Mouse (Mus musculus): ENCODE measurements around the gene Gm17428.
A peak's percentile ranks its signal among the peaks of the same experiment; 100 is the strongest.
"Not testable (repeated sequence)": the region's sequence is repeated elsewhere in the genome, so short reads cannot be mapped to it uniquely, and the experiment has no call there.

The Gm17428 gene

GRCm38 (mm10) chr14:54976633-54977032, at the start of gene Gm17428:
Gene Gm17428 (plus strand): TSS chr14:54976933.
- no peak for DNase-seq

- no peak for DNase-seq
These were observed 49.4 kb upstream of the Gm17428 start for GRCm38 (mm10) chr14:54927296-54927695.

- DNase-seq = no peak
These were observed 46.9 kb upstream of the Gm17428 start for GRCm38 (mm10) chr14:54929801-54930200.

- no peak for DNase-seq
These were observed 46.3 kb upstream of the Gm17428 start for GRCm38 (mm10) chr14:54930431-54930830.

- DNase-seq = no peak
These were observed 44.0 kb upstream of the Gm17428 start, which contains the start of gene Il25 for GRCm38 (mm10) chr14:54932645-54933150. Gene Il25 (plus strand): TSS chr14:54932695.

GRCm38 (mm10) chr14:54935904-54936830, 40.6 kb upstream of the Gm17428 start, which contains the start of gene Cmtm5:
Gene Cmtm5 (plus strand): TSS chr14:54936261.
- no peak for DNase-seq

- no peak for DNase-seq
These were observed 39.9 kb upstream of the Gm17428 start for GRCm38 (mm10) chr14:54936831-54937160.

GRCm38 (mm10) chr14:54937361-54938182, 39.2 kb upstream of the Gm17428 start:
- DNase-seq = no peak

- DNase-seq = no peak
These were observed 38.1 kb upstream of the Gm17428 start for GRCm38 (mm10) chr14:54938431-54939219.

GRCm38 (mm10) chr14:54939434-54940175, 37.1 kb upstream of the Gm17428 start:
- DNase-seq = peak; percentile 75

- no peak for DNase-seq
These were observed 36.6 kb upstream of the Gm17428 start for GRCm38 (mm10) chr14:54940176-54940530.

- DNase-seq = no peak
These were observed 35.4 kb upstream of the Gm17428 start for GRCm38 (mm10) chr14:54941024-54941978.

GRCm38 (mm10) chr14:54942479-54942878, 34.3 kb upstream of the Gm17428 start:
- DNase-seq = no peak

- no peak for DNase-seq
These were observed 32.8 kb upstream of the Gm17428 start for GRCm38 (mm10) chr14:54943971-54944370.

- DNase-seq = no peak
These were observed 31.8 kb upstream of the Gm17428 start for GRCm38 (mm10) chr14:54944939-54945338.

- DNase-seq = no peak
These were observed 30.6 kb upstream of the Gm17428 start for GRCm38 (mm10) chr14:54945975-54946704.

- DNase-seq = not testable (repeated sequence)
These were observed 29.7 kb upstream of the Gm17428 start for GRCm38 (mm10) chr14:54947008-54947407.

- DNase-seq = no peak
These were observed 28.0 kb upstream of the Gm17428 start for GRCm38 (mm10) chr14:54948781-54949180.

- no peak for DNase-seq
These were observed 26.2 kb upstream of the Gm17428 start for GRCm38 (mm10) chr14:54950493-54950892.

- DNase-seq = no peak
These were observed 25.1 kb upstream of the Gm17428 start for GRCm38 (mm10) chr14:54951587-54951986.
